Mouse (Mus musculus): Measurements from ENCODE around the gene Hhip. TPM values are rescaled to one million over a fixed set of nuclear protein-coding genes. Genes with fewer than 3 reads are reported as not detected.

Gene Hhip
- polyA plus RNA-seq (2012; rRNA removed; ENCODE audit: low replicate concordance): 0.14 and 0.52 TPM in 2 replicates

DNA sequence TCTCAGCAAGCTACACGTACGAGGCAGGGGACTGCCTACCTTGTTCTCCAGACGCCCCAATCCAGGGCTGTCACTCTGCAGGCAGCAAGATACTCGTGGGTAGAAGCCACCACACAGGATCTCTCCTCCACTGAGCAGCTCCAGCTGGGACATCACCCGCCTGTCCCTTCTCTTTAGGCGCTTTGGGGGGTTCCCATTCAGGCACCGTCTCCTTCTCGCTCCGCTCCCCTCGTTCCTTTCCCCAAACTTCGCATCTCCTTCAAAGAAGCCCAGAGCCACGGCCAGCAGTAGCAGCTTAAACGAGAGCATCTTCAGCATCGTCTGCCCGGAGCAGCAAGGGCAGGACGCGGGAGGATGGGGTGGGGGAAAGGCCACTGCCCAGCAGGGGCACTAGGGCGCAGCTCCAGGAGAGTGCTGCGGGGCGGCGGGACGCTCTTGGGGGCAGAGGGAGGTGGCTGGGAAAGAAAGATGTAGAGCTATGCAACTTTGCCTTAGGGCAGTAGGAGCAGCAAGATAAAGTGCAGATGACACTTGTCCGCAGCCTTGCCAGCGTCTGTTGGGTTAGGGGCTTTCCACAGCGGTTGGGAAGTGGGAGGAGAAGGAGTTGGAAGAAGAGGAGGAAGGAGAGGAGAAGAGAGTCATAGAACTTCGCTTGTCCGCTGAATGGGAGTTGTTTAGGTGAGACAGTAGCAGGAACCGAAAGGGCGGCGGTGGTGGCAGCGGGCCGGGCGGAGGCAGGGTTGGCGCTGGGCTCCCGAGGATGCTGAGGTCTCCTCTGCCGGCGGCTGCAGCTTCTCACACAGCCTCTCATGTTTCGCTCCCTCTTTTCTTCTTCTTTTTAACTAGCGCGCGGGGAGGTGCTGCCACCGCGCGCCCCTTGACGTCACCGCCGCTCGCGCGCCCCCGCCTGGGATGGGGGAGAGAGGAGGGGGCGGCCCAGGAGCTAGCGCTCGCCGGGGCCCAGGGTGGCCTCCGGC lies at the start of gene Hhip:
TSS of gene Hhip (minus strand) at position 809 of the 977 bp plus-strand sequence.

All from mammary gland, adult 2 months (tissue).